Mouse (Mus musculus): ENCODE data around the gene Gm10320. TPM values are rescaled to one million over a fixed set of nuclear protein-coding genes. Genes with fewer than 3 reads are reported as not detected.

Gene Gm10320
- polyA plus RNA-seq (2014; fragmentation: Nextera tagmentation; extraction: Ambion mirVana), result 0.81 and 1.2 TPM in 2 replicates

GRCm38 (mm10) chr13:98491909-98492308 lies at the start of gene Gm10320:
Gene Gm10320, minus strand, starts transcription at chr13:98492001.
- Histone ChIP-seq H3K9me3 (ENCODE audit: control insufficient read depth, low read length) (no peaks in the 10 kb centered on the region), H3K4me2 (ENCODE audit: low read length) (no peak within 1 kb of the TSS), H3K36me3 (ENCODE audit: control insufficient read depth, insufficient read depth, low read length) (no peaks in the 10 kb centered on the region), H3K4me1 (ENCODE audit: control insufficient read depth in 2 of 2, insufficient read depth in 2 of 2, low read length in 2 of 2) (0 out of 4 replicates have a peak, but pooled peaks cover 0 to under 1% of the 10 kb centered on the region in 2 experiments), H3K9ac (ENCODE audit: low read length) (no peak within 1 kb of the TSS), H3K27me3 (ENCODE audit: control insufficient read depth, insufficient read depth, low read length) (peaks cover 8% of the 10 kb centered on the region; the same call in 1 of the 2 replicates), H3K27ac (replicated peaks in 1 of 2; ENCODE audit: control insufficient read depth in 1 of 2, insufficient read depth in 1 of 2, low read depth in 2 of 2, low read length in 2 of 2) (no peak within 1 kb of the TSS), H3K4me3 (ENCODE audit: control insufficient read depth in 1 of 2, insufficient read depth in 1 of 2, low read depth in 1 of 2, low read length in 2 of 2) (no peak within 1 kb of the TSS)
- WGBS, result 62% methylated on average over 3 of the region's 3 CpGs
- no peak for ATAC-seq (ENCODE audit: insufficient number of reproducible peaks, insufficient read depth, low FRiP score, low read depth)

- no peak for ATAC-seq (ENCODE audit: insufficient number of reproducible peaks, insufficient read depth, low FRiP score, low read depth)
- 73% methylated on average over 2 of the region's 2 CpGs for WGBS
- Histone ChIP-seq H3K27ac (replicated peaks in 1 of 2; ENCODE audit: control insufficient read depth in 1 of 2, insufficient read depth in 1 of 2, low read depth in 2 of 2, low read length in 2 of 2) (no peak overlapping the region), H3K4me2 (ENCODE audit: low read length) (no peak overlapping the region), H3K9me3 (ENCODE audit: control insufficient read depth, low read length) (no peaks in the 10 kb centered on the region), H3K4me3 (ENCODE audit: control insufficient read depth in 1 of 2, insufficient read depth in 1 of 2, low read depth in 1 of 2, low read length in 2 of 2) (no peak overlapping the region), H3K36me3 (ENCODE audit: control insufficient read depth, insufficient read depth, low read length) (no peaks in the 10 kb centered on the region), H3K27me3 (ENCODE audit: control insufficient read depth, insufficient read depth, low read length) (peaks cover 6% of the 10 kb centered on the region; the same call in 1 of the 2 replicates), H3K4me1 (ENCODE audit: control insufficient read depth in 2 of 2, insufficient read depth in 2 of 2, low read length in 2 of 2) (0 out of 4 replicates have a peak, but pooled peaks cover 0 to 6% of the 10 kb centered on the region in 2 experiments), H3K9ac (ENCODE audit: low read length) (no peak overlapping the region)
These were observed 49.8 kb upstream of the Gm10320 start for GRCm38 (mm10) chr13:98541601-98542000.

- Histone ChIP-seq H3K9me3 (ENCODE audit: control insufficient read depth, low read length) (no peaks in the 10 kb centered on the region), H3K27me3 (ENCODE audit: control insufficient read depth, insufficient read depth, low read length) (peaks cover 6% of the 10 kb centered on the region; the same call in 1 of the 2 replicates)
- 83% methylated on average over 3 of the region's 3 CpGs for WGBS
These were observed 48.4 kb upstream of the Gm10320 start for GRCm38 (mm10) chr13:98540206-98540605.

GRCm38 (mm10) chr13:98539311-98539710 lies 47.5 kb upstream of the Gm10320 start:
- Histone ChIP-seq H3K27ac (replicated peaks in 1 of 2; ENCODE audit: control insufficient read depth in 1 of 2, insufficient read depth in 1 of 2, low read depth in 2 of 2, low read length in 2 of 2) (no peak overlapping the region), H3K4me3 (ENCODE audit: control insufficient read depth in 1 of 2, insufficient read depth in 1 of 2, low read depth in 1 of 2, low read length in 2 of 2) (no peak overlapping the region), H3K27me3 (ENCODE audit: control insufficient read depth, insufficient read depth, low read length) (peaks cover 6% of the 10 kb centered on the region; the same call in 1 of the 2 replicates), H3K9ac (ENCODE audit: low read length) (no peak overlapping the region), H3K9me3 (ENCODE audit: control insufficient read depth, low read length) (no peaks in the 10 kb centered on the region), H3K36me3 (ENCODE audit: control insufficient read depth, insufficient read depth, low read length) (no peaks in the 10 kb centered on the region), H3K4me2 (ENCODE audit: low read length) (no peak overlapping the region), H3K4me1 (ENCODE audit: control insufficient read depth in 2 of 2, insufficient read depth in 2 of 2, low read length in 2 of 2) (peaks cover 11 to 13% of the 10 kb centered on the region in 2 experiments)
- WGBS, result 59% methylated on average over 7 of the region's 7 CpGs
- no peak for ATAC-seq (ENCODE audit: insufficient number of reproducible peaks, insufficient read depth, low FRiP score, low read depth)

More at GRCm38 (mm10) chr13:98540206-98540605, 48.4 kb upstream of the Gm10320 start:
- ATAC-seq (ENCODE audit: insufficient number of reproducible peaks, insufficient read depth, low FRiP score, low read depth), result no peak
- no peak overlapping the region for H3K27ac ChIP-seq (replicated peaks in 1 of 2; ENCODE audit: control insufficient read depth in 1 of 2, insufficient read depth in 1 of 2, low read depth in 2 of 2, low read length in 2 of 2)
- no peaks in the 10 kb centered on the region for H3K36me3 ChIP-seq (ENCODE audit: control insufficient read depth, insufficient read depth, low read length)
- H3K4me3 ChIP-seq (ENCODE audit: control insufficient read depth in 1 of 2, insufficient read depth in 1 of 2, low read depth in 1 of 2, low read length in 2 of 2), result no peak overlapping the region
- no peak overlapping the region for H3K9ac ChIP-seq (ENCODE audit: low read length)
- no peak overlapping the region for H3K4me2 ChIP-seq (ENCODE audit: low read length)
- H3K4me1 ChIP-seq (ENCODE audit: control insufficient read depth in 2 of 2, insufficient read depth in 2 of 2, low read length in 2 of 2), result peaks cover 3 to 4% of the 10 kb centered on the region in 2 experiments; a peak in 2 of 4 replicates

- ATAC-seq (ENCODE audit: insufficient number of reproducible peaks, insufficient read depth, low FRiP score, low read depth), result no peak
These were observed 46.8 kb upstream of the Gm10320 start for GRCm38 (mm10) chr13:98538587-98538986.

GRCm38 (mm10) chr13:98534913-98535262 lies 43.1 kb upstream of the Gm10320 start:
- ATAC-seq (ENCODE audit: insufficient number of reproducible peaks, insufficient read depth, low FRiP score, low read depth), result no peak
- Histone ChIP-seq H3K4me2 (ENCODE audit: low read length) (peak overlapping the region; percentile 46), H3K27ac (replicated peaks in 1 of 2; ENCODE audit: control insufficient read depth in 1 of 2, insufficient read depth in 1 of 2, low read depth in 2 of 2, low read length in 2 of 2) (no peak overlapping the region), H3K36me3 (ENCODE audit: control insufficient read depth, insufficient read depth, low read length) (no peaks in the 10 kb centered on the region), H3K27me3 (ENCODE audit: control insufficient read depth, insufficient read depth, low read length) (peaks cover 5% of the 10 kb centered on the region; the same call in 1 of the 2 replicates), H3K4me3 (ENCODE audit: control insufficient read depth in 1 of 2, insufficient read depth in 1 of 2, low read depth in 1 of 2, low read length in 2 of 2) (no peak overlapping the region), H3K9me3 (ENCODE audit: control insufficient read depth, low read length) (peaks cover 6% of the 10 kb centered on the region; the same call in 1 of the 2 replicates), H3K4me1 (ENCODE audit: control insufficient read depth in 2 of 2, insufficient read depth in 2 of 2, low read length in 2 of 2) (peaks cover 22 to 26% of the 10 kb centered on the region in 2 experiments), H3K9ac (ENCODE audit: low read length) (no peak overlapping the region)
- WGBS, result 47% methylated on average over 2 of the region's 2 CpGs

More at GRCm38 (mm10) chr13:98538587-98538986, 46.8 kb upstream of the Gm10320 start:
- Histone ChIP-seq H3K9me3 (ENCODE audit: control insufficient read depth, low read length) (no peaks in the 10 kb centered on the region), H3K4me3 (ENCODE audit: control insufficient read depth in 1 of 2, insufficient read depth in 1 of 2, low read depth in 1 of 2, low read length in 2 of 2) (no peak overlapping the region), H3K9ac (ENCODE audit: low read length) (no peak overlapping the region), H3K4me2 (ENCODE audit: low read length) (no peak overlapping the region), H3K27ac (replicated peaks in 1 of 2; ENCODE audit: control insufficient read depth in 1 of 2, insufficient read depth in 1 of 2, low read depth in 2 of 2, low read length in 2 of 2) (no peak overlapping the region), H3K4me1 (ENCODE audit: control insufficient read depth in 2 of 2, insufficient read depth in 2 of 2, low read length in 2 of 2) (peaks cover 14 to 20% of the 10 kb centered on the region in 2 experiments), H3K27me3 (ENCODE audit: control insufficient read depth, insufficient read depth, low read length) (peaks cover 6% of the 10 kb centered on the region; the same call in 1 of the 2 replicates), H3K36me3 (ENCODE audit: control insufficient read depth, insufficient read depth, low read length) (no peaks in the 10 kb centered on the region)
- WGBS, result 78% methylated on average over 5 of the region's 5 CpGs

GRCm38 (mm10) chr13:98534190-98534912 lies 42.5 kb upstream of the Gm10320 start:
- ATAC-seq (ENCODE audit: insufficient number of reproducible peaks, insufficient read depth, low FRiP score, low read depth), result peak; percentile 76
- no peak overlapping the region for H3K9ac ChIP-seq (ENCODE audit: low read length)
- no peak overlapping the region for H3K4me3 ChIP-seq (ENCODE audit: control insufficient read depth in 1 of 2, insufficient read depth in 1 of 2, low read depth in 1 of 2, low read length in 2 of 2)
- peaks cover 22 to 26% of the 10 kb centered on the region in 2 experiments for H3K4me1 ChIP-seq (ENCODE audit: control insufficient read depth in 2 of 2, insufficient read depth in 2 of 2, low read length in 2 of 2)
- H3K9me3 ChIP-seq (ENCODE audit: control insufficient read depth, low read length), result peaks cover 6% of the 10 kb centered on the region; the same call in 1 of the 2 replicates
- H3K27ac ChIP-seq (replicated peaks in 1 of 2; ENCODE audit: control insufficient read depth in 1 of 2, insufficient read depth in 1 of 2, low read depth in 2 of 2, low read length in 2 of 2), result 0 out of 4 replicates have a peak overlapping the region, but pooled peaks of 1 of the 2 experiments have one; percentile 0
- peak overlapping the region; percentile 46 for H3K4me2 ChIP-seq (ENCODE audit: low read length)
- H3K27me3 ChIP-seq (ENCODE audit: control insufficient read depth, insufficient read depth, low read length), result peaks cover 5% of the 10 kb centered on the region; the same call in 1 of the 2 replicates
- H3K36me3 ChIP-seq (ENCODE audit: control insufficient read depth, insufficient read depth, low read length), result no peaks in the 10 kb centered on the region
- WGBS, result 18% methylated on average over 18 of the region's 18 CpGs
